Mouse (Mus musculus) hematopoietic stem cell, adult 5-6 weeks (primary cell): ENCODE data around the gene Tmpo. TPM values are rescaled to one million over a fixed set of nuclear protein-coding genes. Genes with fewer than 3 reads are reported as not detected.

Source experiments
- ATAC-seq, 2 experiments: fragments of 125-278 bp in 1 of 2; replicated peaks in 1 of 2; 2 replicates each; pipeline ENCODE4 v1.8.0; 2016 to 2017; ENCODE audit warnings: inconsistent platforms in 2 of 2, mild to moderate bottlenecking in 2 of 2, moderate number of reproducible peaks in 2 of 2, low read depth in 1 of 2, moderate TSS enrichment in 1 of 2; ENCODE audit not compliant: low FRiP score in 2 of 2, poor library complexity in 2 of 2, severe bottlenecking in 2 of 2, insufficient read depth in 1 of 2, low TSS enrichment in 1 of 2
- total RNA-seq: library from RNA; stranded (forward); fragments of 172-1452, 232-1000 nt; gene quantifications from 2 replicates; pipeline ENCODE4 v1.2.3, GENCODE M21; 2017

Tmpo gene
- total RNA-seq, 1 experiment from 2014 or later, result 595 TPM

GRCm38 (mm10) chr10:91137400-91137799 lies 43.7 kb downstream of the Tmpo start:
- peak; percentile 47 to 61; a peak in 2 of 4 replicates for ATAC-seq

GRCm38 (mm10) chr10:91135302-91135972 lies 45.7 kb downstream of the Tmpo start:
- ATAC-seq, result no peak

GRCm38 (mm10) chr10:91131565-91131964 lies 49.5 kb downstream of the Tmpo start:
- ATAC-seq, result no peak

DNA sequence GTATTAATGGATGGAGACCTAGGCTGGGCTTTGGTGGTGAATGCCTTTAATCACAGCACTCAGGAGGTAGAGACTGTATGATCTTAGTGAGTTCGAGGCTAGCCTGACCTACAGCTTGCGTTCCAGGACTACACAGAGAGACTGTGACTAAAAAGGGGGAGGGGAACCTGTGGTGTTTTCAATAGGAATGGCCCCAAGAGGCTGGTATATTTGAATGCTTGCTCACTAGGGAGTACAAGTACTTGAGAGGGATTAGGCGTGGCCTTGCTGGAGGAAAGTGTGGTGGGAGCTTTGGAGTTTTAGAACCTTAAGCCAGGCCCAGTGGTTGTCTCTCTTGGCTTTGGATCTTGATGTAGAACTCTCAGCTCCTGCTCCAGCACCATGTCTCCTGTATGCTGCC lies 50.3 kb downstream of the Tmpo start:
- no peak for ATAC-seq

GRCm38 (mm10) chr10:91128551-91129160 lies 52.5 kb downstream of the Tmpo start:
- ATAC-seq, result no peak

DNA sequence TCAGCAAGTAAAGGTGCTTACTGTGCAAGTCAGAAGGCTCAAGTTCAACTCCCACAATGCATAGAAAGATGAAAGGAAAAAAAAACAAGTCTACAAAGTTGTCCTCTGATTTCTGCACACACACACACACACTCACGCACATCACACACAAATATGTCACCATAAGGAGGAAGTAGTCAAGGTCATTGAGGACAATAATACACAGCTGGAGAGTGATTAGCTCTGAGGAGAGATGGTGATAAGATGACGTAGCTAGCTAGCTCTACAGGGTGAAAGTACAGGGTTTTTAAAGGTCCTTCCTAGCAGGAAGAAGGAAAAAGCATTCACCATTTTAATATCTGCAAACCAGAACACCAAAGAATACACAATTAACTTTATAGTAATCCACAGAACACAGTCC lies 53.7 kb downstream of the Tmpo start:
- no peak for ATAC-seq

- no peak for ATAC-seq
Observed at GRCm38 (mm10) chr10:91126618-91127355, 54.3 kb downstream of the Tmpo start.

- ATAC-seq, result peak; percentile 98 to 99
Observed at GRCm38 (mm10) chr10:91123828-91124822, 57.0 kb downstream of the Tmpo start, which contains the start of gene Slc25a3. Gene Slc25a3, minus strand, starts transcription at chr10:91124059.

DNA sequence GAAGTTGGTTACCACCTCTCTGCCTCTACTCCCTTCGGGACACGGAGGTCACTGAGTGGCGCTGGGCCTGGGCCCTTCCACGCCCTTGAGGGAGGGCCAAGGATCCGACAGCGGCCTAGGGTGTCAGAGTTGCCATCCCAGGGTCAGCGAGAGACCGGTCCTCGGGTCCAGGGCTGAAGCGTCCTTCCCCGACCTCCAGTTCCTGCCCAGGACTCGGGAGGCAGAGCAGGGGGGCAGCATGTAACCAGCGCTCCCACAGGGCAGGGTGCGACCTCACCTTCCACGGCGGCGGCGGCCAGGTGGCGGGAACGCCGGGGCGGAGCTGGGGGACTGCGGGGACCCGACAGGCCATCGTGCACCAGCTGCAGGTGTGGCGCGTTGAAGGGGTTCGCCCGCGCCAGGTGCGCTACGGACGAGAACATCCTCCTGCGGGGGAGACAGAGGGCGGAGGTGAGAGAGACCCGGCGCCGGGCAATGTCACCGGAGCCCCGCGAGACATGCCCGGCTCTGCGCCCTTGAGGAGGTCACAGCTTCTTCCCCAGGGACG lies 57.8 kb downstream of the Tmpo start:
- peak in 1 of 2 experiments; percentile 27; a peak in 2 of 4 replicates for ATAC-seq

DNA sequence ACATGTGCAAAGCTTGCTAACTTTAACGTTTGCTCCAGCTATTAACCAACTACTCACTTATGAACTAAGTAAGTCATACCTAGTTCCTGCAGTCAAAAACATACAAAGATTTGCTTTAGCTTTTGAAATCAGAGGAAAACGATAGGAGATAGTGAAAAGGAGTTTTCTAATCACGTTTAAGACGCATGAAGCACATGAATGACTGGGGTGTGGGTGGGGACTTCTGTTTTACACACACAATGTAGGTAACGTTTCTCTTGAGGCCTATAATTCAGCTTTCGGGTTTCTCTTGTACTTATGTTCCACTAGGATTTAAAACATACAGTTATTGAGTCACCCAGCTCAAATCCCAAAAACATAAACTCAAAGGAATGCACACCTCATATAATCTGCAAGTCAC lies 58.5 kb downstream of the Tmpo start:
- ATAC-seq, result no peak

- ATAC-seq, result no peak
Observed at GRCm38 (mm10) chr10:91116958-91117357, 64.2 kb downstream of the Tmpo start.

DNA sequence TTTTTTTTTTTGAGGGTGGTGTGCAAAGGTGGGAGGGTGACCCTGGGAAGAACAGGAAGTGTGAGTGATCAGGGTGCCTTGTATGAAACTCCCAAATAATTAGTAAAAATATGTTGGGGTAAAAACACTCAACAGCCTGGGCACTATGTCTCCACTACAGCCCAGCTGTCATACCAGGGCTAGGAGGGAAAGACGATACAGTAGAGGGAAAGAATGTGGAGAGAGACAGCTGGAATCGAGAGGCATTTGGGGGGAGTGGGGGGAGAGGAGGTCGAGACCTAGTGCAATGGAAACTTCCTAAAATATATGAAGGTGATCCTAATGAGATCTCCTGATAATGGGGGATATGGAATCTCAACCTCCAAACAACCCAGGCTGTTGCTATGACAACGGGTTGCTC lies 71.3 kb downstream of the Tmpo start:
- no peak for ATAC-seq

DNA sequence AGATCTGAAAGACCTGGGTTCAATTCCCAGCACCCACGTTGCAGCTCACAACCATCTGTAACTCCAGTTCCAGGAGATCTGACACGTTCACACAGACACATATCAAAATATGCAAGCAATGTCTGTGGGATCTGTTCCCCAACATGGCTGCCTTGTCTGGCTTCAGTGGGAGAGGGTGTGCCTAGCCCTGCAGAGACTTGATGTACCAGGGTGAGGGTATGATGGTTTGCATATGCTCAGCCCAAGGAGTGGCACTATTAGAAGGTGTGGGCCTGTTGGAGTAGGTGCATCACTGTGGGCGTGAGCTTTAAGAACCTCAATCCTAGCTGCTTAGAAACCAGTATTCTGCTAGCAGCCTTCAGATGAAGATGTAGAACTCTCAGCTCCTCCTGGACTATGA lies 75.1 kb downstream of the Tmpo start:
- no peak for ATAC-seq

DNA sequence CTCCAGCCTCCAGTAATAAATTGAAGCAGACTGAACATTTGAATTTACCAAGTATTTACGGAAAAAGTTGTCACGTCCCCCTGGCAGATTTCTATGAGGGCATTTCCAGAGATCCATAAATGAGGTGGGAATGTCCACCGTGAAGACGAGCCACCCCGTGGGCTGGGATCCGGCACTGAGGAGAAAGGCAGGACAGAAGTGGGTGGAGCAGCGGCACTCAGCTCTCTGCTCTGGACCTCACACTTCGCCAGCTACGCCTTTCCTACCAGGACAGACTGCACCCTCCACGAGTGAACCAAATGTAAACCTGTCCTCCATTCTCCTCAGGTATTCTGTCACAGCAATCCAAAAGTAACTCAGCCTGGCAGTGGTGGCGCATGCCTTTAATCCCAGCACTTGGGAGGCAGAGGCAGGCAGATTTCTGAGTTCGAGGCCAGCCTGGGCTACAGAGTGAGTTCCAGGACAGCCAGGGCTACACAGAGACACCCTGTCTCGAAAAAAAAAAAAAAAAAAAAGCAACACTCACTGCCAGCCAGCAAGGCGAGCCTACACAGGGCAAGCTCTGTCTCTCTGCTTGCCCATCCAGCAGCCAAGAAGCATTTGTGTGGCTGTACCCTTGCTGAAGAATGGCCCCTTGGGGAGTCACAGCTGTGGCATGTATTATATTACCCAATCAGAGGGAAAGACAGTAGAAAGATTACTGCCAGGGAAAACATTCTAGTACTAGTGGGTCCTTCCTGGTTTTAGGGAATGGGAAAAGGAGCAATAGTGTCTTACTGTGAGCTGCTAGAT lies 78.1 kb downstream of the Tmpo start:
- ATAC-seq, result no peak

DNA sequence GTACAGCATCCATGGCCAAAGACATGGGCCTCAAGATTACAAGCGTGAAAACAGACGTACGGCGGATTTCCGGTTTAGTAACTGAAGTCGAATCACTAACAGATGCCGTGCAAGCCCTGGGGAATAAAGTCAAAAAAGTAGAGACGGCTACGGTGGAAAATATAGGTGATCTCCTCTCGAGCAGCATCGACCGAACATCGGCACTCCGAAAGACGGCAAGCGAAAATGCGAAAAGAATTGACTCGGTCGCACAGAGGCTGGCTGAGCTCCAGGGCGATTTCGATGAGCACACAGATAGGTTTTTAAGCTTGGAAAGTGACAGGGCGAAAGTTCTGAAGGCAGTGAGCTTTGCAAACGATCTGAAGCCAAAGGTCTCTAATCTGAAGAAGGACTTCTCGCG lies 79.2 kb downstream of the Tmpo start:
- ATAC-seq, result no peak

DNA sequence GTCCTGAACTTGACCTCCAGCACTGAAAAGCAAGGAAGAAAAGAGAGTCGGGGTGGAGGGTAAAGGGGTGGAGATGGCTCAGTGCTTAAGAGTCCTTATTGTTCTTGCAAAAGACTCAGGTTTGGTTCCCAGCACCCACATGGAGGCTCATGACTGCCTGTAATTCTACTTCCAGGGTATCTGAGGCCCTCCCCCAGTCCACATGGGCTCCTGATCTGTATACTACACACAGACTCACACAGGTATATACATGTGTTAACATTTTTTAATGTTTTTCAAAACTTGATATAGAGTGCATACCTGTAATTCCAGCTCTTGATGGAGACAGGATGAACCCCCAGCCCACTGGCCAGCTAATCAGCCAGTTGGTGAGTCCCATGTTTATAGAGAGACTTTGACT lies 81.0 kb downstream of the Tmpo start:
- no peak for ATAC-seq
